Mouse (Mus musculus) heart, embryonic 11.5 days (tissue): ENCODE measurements around the gene Wdr48. TPM values are rescaled to one million over a fixed set of nuclear protein-coding genes. Genes with fewer than 3 reads are reported as not detected.
A peak's percentile ranks its signal among the peaks of the same experiment; 100 is the strongest.

ENCODE experiments used
- ATAC-seq: fragments of 200-750 bp; cut with Nextera tagmentation; replicated peaks from 2 replicates; pipeline ENCODE4 v1.8.0; 2017; ENCODE audit warnings: moderate library complexity; ENCODE audit not compliant: insufficient number of reproducible peaks, low FRiP score, low TSS enrichment
- H3K27ac ChIP-seq: fragments of 300-500 bp; sonication (generic); 2 replicates; pipeline ENCODE4 v1.5.1; 2014; ENCODE audit warnings: mild to moderate bottlenecking, low read depth, low read length
- H3K27me3 ChIP-seq: fragments of 300-500 bp; sonication (generic); 2 replicates; pipeline ENCODE4 v1.6.1; 2014; ENCODE audit warnings: mild to moderate bottlenecking, low read length, mixed read lengths; ENCODE audit not compliant: control insufficient read depth, insufficient read depth
- H3K36me3 ChIP-seq: fragments of 300-500 bp; sonication (generic); 2 replicates; pipeline ENCODE4 v1.6.1; 2014; ENCODE audit warnings: mild to moderate bottlenecking, low read length, moderate library complexity, mixed read lengths; ENCODE audit not compliant: control insufficient read depth, insufficient read depth
- H3K4me1 ChIP-seq: fragments of 300-500 bp; sonication (generic); 2 replicates; pipeline ENCODE4 v1.6.1; 2014; ENCODE audit warnings: low read length; ENCODE audit not compliant: control insufficient read depth, insufficient read depth
- H3K4me2 ChIP-seq: fragments of 300-500 bp; sonication (generic); 2 replicates; pipeline ENCODE4 v1.6.1; 2014; ENCODE audit warnings: mild to moderate bottlenecking, moderate library complexity
- H3K4me3 ChIP-seq: fragments of 300-500 bp; sonication (generic); 2 replicates; pipeline ENCODE4 v1.5.1; 2014; ENCODE audit warnings: low read depth, low read length
- H3K9ac ChIP-seq: fragments of 300-500 bp; sonication (generic); 2 replicates; pipeline ENCODE4 v1.6.1; 2014; ENCODE audit warnings: mild to moderate bottlenecking, low read depth, low read length, moderate library complexity
- H3K9me3 ChIP-seq: fragments of 300-500 bp; sonication (generic); replicated peaks from 2 replicates; pipeline ENCODE4 v1.6.1; 2016; ENCODE audit warnings: low read length; ENCODE audit not compliant: control insufficient read depth
- whole genome bisulfite sequencing: fragments of 180-500 bp; shearing (Covaris S2); extraction: QIAGEN DNeasy Blood & Tissue Kit; methylation state at CpG from one replicate; pipeline ENCODE4 v1.1.7; 2014; ENCODE audit not compliant: insufficient replicate concordance; 5-methylcytosine and 5-hydroxymethylcytosine counted together
- polyA plus RNA-seq: library from polyadenylated mRNA; unstranded; fragments of >200 nt; fragmentation: Nextera tagmentation; extraction: Ambion mirVana; gene quantifications from 2 replicates; pipeline ENCODE4 v1.2.1, GENCODE M21; 2014

Wdr48 gene
- polyA plus RNA-seq, 1 experiment from 2014 or later, result 39.9 TPM

DNA sequence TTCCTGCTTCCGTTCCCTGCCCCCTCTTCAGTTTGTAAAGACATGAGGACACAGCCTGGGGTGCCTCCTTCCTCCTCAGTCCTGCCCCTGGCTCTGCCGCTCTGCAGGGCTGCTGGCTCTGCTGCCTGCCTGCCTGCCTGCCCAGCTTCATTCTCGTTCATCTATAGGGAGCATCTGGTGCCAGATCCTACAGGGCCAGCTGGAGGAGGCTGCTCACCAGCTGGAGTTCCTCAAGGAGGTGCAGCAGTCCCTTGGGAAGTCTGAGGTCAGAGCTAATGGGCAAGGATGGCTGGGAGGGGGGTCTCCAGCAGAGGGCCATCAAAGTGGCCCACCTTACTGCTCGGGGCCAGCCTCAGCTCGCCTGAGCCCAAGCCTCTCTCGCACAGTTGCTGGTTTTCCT, 55.8 kb downstream of the Wdr48 start:
- no peak for ATAC-seq
- Histone ChIP-seq H3K36me3 (no peaks in the 10 kb centered on the region), H3K9me3 (no peaks in the 10 kb centered on the region), H3K27ac (no peak overlapping the region), H3K9ac (no peak overlapping the region), H3K27me3 (no peaks in the 10 kb centered on the region), H3K4me3 (no peak overlapping the region), H3K4me2 (no peak overlapping the region), H3K4me1 (no peaks in the 10 kb centered on the region)
- 31% methylated on average over 6 of the region's 6 CpGs for WGBS

DNA sequence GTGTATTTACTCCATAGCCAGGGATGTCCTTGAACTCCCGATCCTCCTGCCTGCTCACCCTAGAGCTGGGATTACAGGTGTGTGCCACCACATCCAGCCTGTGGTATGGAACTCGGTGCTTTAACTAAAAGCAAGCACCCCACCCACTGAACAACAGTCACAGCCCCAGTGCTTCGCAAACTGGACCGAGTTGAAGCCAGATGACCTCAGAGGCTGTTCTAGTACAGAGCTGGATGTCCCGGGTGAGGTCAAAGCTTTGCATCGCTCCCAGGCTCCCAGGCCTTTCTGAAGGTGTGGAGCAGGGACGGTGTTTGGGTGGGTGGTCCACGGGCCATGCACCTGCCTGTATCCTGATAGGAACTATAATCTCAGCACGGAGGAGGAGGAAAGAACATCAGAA, 56.7 kb downstream of the Wdr48 start:
- Histone ChIP-seq H3K27ac (no peak overlapping the region), H3K9me3 (no peaks in the 10 kb centered on the region), H3K4me1 (no peaks in the 10 kb centered on the region), H3K4me3 (no peak overlapping the region), H3K27me3 (no peaks in the 10 kb centered on the region), H3K36me3 (no peaks in the 10 kb centered on the region), H3K9ac (no peak overlapping the region), H3K4me2 (no peak overlapping the region)
- ATAC-seq, result no peak
- WGBS, result 78% methylated on average over 9 of the region's 9 CpGs

DNA sequence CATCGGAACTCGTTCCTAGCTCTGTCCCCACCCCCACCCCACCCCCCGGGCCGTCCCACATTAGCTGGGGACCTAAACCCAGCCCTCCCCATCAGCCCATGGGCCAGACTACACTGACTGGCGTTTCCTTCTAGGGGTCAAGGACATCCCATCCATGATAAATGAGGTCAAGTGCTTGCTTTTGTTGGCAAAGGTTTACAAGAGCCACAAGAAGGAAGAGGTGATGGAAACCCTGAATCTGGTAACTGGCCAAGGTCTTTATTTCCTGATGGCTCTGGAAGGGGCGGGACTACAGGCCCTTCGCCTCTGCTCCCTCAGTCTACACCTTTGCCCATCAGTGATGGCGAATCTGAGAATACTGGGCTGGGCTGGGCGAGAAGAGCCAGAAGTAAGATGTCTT, 64.2 kb downstream of the Wdr48 start:
- Histone ChIP-seq H3K4me2 (no peak overlapping the region), H3K4me1 (peaks cover 6% of the 10 kb centered on the region), H3K27me3 (no peaks in the 10 kb centered on the region), H3K4me3 (no peak overlapping the region), H3K27ac (no peak overlapping the region), H3K36me3 (no peaks in the 10 kb centered on the region), H3K9ac (no peak overlapping the region), H3K9me3 (no peaks in the 10 kb centered on the region)
- ATAC-seq, result no peak
- 60% methylated on average over 9 of the region's 9 CpGs for WGBS

DNA sequence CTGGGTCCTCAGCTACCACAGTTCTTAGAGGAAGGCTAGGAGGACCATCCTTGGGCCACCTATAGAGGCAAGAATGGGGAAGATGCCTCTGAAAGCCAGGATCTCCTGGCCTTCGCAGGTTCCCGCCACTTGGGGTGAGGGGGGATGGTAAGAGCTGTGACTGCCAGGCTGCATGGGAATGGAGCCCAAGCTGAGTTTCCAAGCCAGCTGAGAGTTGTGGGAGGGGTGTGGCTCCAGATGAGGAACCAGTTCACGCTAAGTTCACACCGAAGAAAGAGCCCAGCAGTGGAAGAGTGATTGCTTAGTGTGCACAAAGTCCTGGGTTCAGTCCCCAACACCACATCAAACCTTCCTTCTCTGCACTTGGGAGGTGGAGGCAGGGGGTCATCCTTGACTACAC, 67.5 kb downstream of the Wdr48 start:
- H3K9ac ChIP-seq, result no peak overlapping the region

DNA sequence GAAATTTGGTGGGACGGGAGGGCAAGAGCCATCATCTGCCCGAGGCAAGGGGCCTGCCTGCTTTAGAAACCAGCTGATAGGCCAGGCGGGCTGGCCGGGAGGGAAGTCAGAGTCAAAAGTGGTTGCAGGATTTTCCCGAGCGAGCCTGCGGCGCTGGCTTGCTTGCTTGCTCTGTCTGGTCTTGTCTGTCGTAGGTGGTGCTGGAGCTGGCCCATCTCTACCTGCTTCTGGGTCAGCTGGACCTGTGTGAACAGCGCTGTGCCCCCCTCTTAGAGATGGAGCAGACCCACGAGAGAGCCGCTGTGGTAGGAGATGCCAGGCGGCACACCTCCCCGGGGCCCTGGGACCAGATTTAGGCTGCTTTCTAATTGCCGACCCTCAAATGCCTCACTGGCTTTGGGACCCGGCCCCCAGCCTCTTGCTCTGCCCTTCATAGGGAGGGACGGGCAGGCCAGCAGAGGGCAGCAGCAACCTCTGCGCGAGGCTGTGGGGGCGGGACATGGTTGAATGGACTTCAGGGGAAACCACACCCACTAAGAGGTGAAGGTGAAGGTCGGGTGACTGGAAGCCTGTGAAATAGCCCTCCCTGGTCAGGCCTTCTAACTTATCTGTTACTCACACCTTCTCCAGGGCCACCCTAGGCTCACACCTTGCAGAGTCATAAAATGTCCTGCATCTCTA, 68.4 kb downstream of the Wdr48 start:
- Histone ChIP-seq H3K4me2 (peak overlapping the region; percentile 63), H3K9ac (peak overlapping the region; percentile 56), H3K27ac (peak overlapping the region; percentile 17; the same call in 1 of the 2 replicates), H3K4me1 (peaks cover 6% of the 10 kb centered on the region), H3K4me3 (peak overlapping the region; percentile 32), H3K27me3 (no peaks in the 10 kb centered on the region), H3K9me3 (no peaks in the 10 kb centered on the region), H3K36me3 (no peaks in the 10 kb centered on the region)
- WGBS, result 8% methylated on average over 21 of the region's 21 CpGs
- peak; percentile 69 for ATAC-seq

More for the DNA sequence above, 67.5 kb downstream of the Wdr48 start:
- Histone ChIP-seq H3K4me1 (peaks cover 6% of the 10 kb centered on the region), H3K27ac (no peak overlapping the region), H3K4me2 (peak overlapping the region; percentile 63), H3K4me3 (peak overlapping the region; percentile 32; the same call in 1 of the 2 replicates), H3K36me3 (no peaks in the 10 kb centered on the region), H3K27me3 (no peaks in the 10 kb centered on the region), H3K9me3 (no peaks in the 10 kb centered on the region)
- no peak for ATAC-seq
- WGBS, result 61% methylated on average over 4 of the region's 4 CpGs

DNA sequence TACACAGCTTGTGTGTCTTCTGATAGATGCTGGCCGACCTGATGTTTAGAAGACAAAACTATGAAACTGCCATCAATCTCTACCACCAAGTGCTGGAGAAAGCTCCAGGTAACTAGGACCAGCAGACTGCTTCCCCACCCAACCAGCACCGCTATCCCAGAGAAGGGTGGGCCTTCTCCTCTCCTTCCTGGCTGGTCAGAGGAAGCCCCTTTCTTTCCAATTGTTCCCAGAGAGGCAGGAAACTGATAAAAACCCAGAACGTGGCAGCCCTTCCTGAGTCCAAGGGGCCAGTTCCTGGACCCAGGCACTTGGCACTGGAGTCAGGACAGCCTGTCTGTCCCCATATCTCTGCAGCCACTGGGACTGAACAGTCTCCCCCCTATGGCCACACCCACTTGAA, 69.5 kb downstream of the Wdr48 start:
- no peaks in the 10 kb centered on the region for H3K27me3 ChIP-seq
- 63% methylated on average over 3 of the region's 3 CpGs for WGBS
- peaks cover 8% of the 10 kb centered on the region for H3K4me1 ChIP-seq
- peak overlapping the region; percentile 68; the same call in 1 of the 2 replicates for H3K27ac ChIP-seq
- H3K9ac ChIP-seq, result no peak overlapping the region
- H3K4me2 ChIP-seq, result peak overlapping the region; percentile 4; the same call in 1 of the 2 replicates
- no peaks in the 10 kb centered on the region for H3K9me3 ChIP-seq
- no peaks in the 10 kb centered on the region for H3K36me3 ChIP-seq
- ATAC-seq, result no peak
- no peak overlapping the region for H3K4me3 ChIP-seq

DNA sequence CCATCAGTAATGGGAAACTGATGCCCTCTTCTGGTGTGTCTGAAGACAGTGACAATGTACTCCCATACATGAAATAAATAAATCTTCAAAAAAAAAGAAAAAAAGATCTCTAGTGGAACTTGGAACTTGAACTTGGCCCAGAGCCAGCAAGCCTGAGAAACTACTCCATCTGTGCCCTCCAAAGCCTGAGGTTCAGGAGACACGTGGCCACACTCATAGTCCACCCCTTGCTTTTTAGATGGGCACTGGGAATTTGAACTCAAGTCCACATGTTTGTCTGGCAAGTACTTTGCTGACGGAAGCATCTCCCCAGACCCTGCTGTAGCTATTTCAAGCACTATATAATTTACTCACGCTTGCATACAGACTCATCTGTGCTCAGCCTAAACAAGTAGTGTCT, 70.5 kb downstream of the Wdr48 start:
- Histone ChIP-seq H3K4me3 (no peak overlapping the region), H3K4me2 (no peak overlapping the region), H3K9ac (no peak overlapping the region), H3K27me3 (no peaks in the 10 kb centered on the region), H3K4me1 (peaks cover 8% of the 10 kb centered on the region), H3K9me3 (no peaks in the 10 kb centered on the region), H3K27ac (no peak overlapping the region), H3K36me3 (no peaks in the 10 kb centered on the region)
- no peak for ATAC-seq
- WGBS, result 76% methylated on average over 3 of the region's 3 CpGs

DNA sequence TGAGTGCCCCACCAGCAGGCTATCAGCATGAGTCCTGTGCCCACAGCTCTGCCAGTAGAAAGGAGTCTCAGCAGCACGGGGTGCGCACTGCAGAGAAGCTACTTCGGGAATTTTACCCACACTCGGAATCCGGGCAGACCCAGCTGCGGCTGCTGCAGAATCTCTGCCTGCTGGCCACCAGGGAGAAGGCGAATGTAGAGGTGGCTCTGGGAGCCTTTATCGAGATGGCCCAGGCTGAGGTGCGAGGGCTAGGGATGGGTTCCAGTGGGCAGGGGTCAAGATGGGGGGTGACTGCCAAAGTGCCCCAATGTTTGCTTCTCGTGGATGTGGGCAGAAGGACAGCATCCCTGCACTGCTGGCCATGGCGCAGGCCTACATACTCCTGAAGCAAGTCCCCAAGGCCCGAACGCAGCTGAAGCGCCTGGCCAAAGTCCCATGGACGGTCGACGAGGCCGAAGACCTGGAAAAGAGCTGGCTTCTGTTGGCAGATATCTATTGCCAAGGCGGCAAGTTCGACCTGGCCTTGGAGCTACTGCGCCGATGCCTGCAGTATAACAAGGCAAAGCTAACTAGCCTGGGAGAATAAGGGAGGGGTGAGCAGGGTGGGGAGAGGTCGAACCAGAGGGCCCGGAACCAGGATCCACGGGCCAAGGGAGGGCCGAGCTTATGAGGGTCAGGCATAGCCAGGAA, 71.7 kb downstream of the Wdr48 start:
- H3K9me3 ChIP-seq, result no peaks in the 10 kb centered on the region
- H3K9ac ChIP-seq, result no peak overlapping the region
- H3K36me3 ChIP-seq, result no peaks in the 10 kb centered on the region
- WGBS, result 84% methylated on average over 26 of the region's 26 CpGs
- no peak for ATAC-seq
- H3K4me2 ChIP-seq, result no peak overlapping the region
- H3K27me3 ChIP-seq, result no peaks in the 10 kb centered on the region
- H3K27ac ChIP-seq, result no peak overlapping the region
- no peak overlapping the region for H3K4me3 ChIP-seq
- peaks cover 16% of the 10 kb centered on the region for H3K4me1 ChIP-seq

DNA sequence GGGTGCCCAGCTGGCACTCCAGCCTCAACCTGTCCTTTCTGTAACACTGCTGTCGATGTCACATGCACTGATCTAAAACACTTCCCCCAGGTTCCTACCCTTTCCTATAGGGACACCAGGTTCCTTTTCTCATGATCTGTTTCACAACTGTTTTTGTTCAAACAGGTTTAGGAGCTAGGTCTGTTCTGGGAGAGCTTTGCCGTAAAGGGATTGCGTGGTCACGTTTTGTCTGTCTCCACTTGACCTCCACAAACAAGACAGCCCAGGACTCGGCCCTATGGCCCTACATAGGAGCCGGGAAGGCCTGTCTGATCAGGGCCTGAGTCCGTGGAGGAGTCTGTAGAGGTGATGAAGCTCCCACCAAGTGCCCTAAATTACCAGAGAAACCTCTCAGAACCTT, 75.1 kb downstream of the Wdr48 start:
- Histone ChIP-seq H3K27ac (no peak overlapping the region), H3K9ac (no peak overlapping the region), H3K4me3 (no peak overlapping the region), H3K27me3 (no peaks in the 10 kb centered on the region), H3K9me3 (no peaks in the 10 kb centered on the region), H3K4me1 (peaks cover 11% of the 10 kb centered on the region), H3K4me2 (no peak overlapping the region), H3K36me3 (peaks cover 20% of the 10 kb centered on the region)
- WGBS, result 70% methylated on average over 7 of the region's 7 CpGs
- ATAC-seq, result no peak
